Mouse (Mus musculus): ENCODE data around the gene Dusp22. TPM values are rescaled to one million over a fixed set of nuclear protein-coding genes. Genes with fewer than 3 reads are reported as not detected.

Dusp22 gene
- polyA plus RNA-seq, 1 experiment from 2014 or later: 27.1 TPM

DNA sequence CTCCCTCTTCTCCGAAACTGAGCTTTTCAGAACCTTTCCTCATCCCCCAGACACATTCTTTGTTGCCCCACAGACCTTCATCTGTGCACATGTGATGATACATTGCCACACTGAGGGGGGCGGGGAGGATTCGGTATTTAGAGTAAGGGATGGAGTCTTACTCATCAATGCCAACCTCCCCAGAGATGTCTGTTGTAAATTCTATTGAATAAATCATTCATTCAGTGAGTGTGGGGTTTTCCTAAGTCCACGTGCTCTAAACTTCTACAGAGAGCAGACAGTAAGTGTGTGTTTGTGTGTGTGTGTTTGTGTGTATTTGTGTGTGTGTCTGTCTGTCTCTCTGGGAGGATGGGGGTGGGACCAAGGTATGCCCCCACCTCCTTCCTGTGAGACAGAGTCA, 67.1 kb downstream of the Dusp22 start:
- Histone ChIP-seq H3K4me2 (no peak overlapping the region), H3K4me3 (ENCODE audit: low read depth, low read length) (no peak overlapping the region), H3K27me3 (ENCODE audit: insufficient read depth, low read length) (no peaks in the 10 kb centered on the region), H3K27ac (ENCODE audit: low read depth) (no peak overlapping the region), H3K36me3 (ENCODE audit: insufficient read depth) (no peaks in the 10 kb centered on the region), H3K9me3 (ENCODE audit: low read depth, low read length) (no peaks in the 10 kb centered on the region), H3K9ac (no peak overlapping the region), H3K4me1 (ENCODE audit: insufficient read depth) (no peaks in the 10 kb centered on the region; the same call in 1 of the 2 replicates)
- 84% methylated on average over 4 of the region's 4 CpGs for WGBS
- ATAC-seq (ENCODE audit: insufficient read depth) (no peak), DNase-seq (no peak)
- TF ChIP-seq CTCF (IDR thresholded peaks at IDR 0.05; ENCODE audit: low read depth): no peak

DNA sequence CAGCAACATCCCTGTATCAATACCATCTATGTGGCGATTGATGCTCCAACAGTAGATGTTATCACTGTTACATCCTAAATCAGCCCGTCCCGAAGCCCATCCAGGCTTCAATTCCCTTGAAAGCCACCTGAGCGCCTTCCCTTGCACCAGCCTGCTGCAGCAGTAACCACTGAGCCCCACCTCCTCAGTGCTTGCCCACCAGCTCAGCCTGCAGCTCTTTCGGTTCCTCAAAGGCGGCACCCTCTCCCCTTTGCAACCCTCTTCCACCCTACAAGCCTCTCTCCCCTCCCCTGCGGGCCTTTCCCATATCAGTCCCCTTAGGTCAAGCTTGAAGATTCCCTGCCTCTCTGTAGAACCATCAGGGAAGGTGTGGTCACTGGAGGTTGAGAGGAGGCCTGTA, 68.4 kb downstream of the Dusp22 start:
- no peak for DNase-seq
- no peaks in the 10 kb centered on the region for H3K36me3 ChIP-seq (ENCODE audit: insufficient read depth)
- no peaks in the 10 kb centered on the region for H3K9me3 ChIP-seq (ENCODE audit: low read depth, low read length)
- H3K27me3 ChIP-seq (ENCODE audit: insufficient read depth, low read length): no peaks in the 10 kb centered on the region
- no peak overlapping the region for H3K4me3 ChIP-seq (ENCODE audit: low read depth, low read length)
- no peak overlapping the region for H3K9ac ChIP-seq
- no peaks in the 10 kb centered on the region for H3K4me1 ChIP-seq (ENCODE audit: insufficient read depth)
- H3K4me2 ChIP-seq: no peak overlapping the region
- ATAC-seq (ENCODE audit: insufficient read depth): no peak
- no peak overlapping the region for H3K27ac ChIP-seq (ENCODE audit: low read depth)
- TF ChIP-seq CTCF (IDR thresholded peaks at IDR 0.05; ENCODE audit: low read depth): no peak
- WGBS: 91% methylated on average over 7 of the region's 7 CpGs

DNA sequence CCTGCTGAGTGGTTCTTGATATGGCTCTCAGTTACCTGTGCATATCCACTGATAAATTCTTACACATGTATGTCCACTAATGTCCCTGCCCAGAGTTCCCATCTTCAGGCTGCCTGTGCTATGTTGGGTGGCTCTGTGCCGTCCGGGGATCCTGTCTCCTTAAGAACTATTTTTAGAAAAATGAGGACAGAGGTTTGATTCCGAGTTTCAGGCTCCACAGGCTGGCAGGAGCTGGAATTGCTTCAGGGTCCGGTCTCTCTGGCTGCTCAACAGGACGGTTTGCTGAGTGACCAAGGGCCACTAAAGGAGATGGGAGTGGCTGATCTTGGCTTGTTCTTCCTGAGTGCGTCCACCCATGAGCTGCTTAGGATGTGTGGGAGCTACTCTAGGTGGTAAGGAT, 69.4 kb downstream of the Dusp22 start:
- WGBS: 24% methylated on average over 6 of the region's 6 CpGs
- Histone ChIP-seq H3K4me2 (no peak overlapping the region), H3K9ac (no peak overlapping the region), H3K36me3 (ENCODE audit: insufficient read depth) (no peaks in the 10 kb centered on the region), H3K9me3 (ENCODE audit: low read depth, low read length) (no peaks in the 10 kb centered on the region), H3K4me3 (ENCODE audit: low read depth, low read length) (no peak overlapping the region), H3K4me1 (ENCODE audit: insufficient read depth) (no peaks in the 10 kb centered on the region), H3K27me3 (ENCODE audit: insufficient read depth, low read length) (no peaks in the 10 kb centered on the region), H3K27ac (ENCODE audit: low read depth) (no peak overlapping the region)
- TF ChIP-seq CTCF (IDR thresholded peaks at IDR 0.05; ENCODE audit: low read depth): peak; percentile 28
- ATAC-seq (ENCODE audit: insufficient read depth): no peak
- peak; percentile 32 for DNase-seq

DNA sequence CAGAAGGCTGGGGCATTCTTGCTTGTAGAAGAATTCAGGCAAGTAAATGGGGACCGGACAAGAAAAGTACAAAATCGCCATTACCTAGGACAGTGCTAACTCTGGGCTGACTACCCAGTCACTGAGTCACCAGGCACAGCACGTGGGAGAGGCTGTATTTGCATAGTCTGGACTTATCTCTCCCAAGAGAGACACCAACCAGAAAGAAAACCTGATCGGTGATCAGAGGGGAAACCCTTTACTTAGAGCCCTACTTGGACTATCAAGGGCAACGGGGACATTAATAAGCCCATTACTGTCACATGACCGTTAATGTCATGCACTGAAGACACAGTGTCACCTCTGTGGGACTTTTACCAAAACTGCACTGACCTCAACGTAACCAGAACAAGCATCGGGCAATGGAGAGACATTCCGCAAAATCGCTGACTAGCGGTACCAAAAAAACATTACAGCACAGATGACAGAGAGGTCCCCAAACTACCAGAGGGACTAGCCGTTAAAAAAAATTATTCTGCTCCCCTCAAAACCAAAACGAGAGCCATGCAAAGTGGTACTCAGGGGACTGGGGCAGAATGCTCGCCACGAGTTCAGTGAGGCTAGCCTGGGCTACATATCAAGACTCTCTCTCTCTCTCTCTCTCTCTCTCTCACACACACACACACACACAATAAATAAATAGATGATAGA, 70.5 kb downstream of the Dusp22 start:
- no peak overlapping the region for H3K4me3 ChIP-seq (ENCODE audit: low read depth, low read length)
- H3K36me3 ChIP-seq (ENCODE audit: insufficient read depth): no peaks in the 10 kb centered on the region
- no peak for TF ChIP-seq CTCF (IDR thresholded peaks at IDR 0.05; ENCODE audit: low read depth)
- no peak overlapping the region for H3K27ac ChIP-seq (ENCODE audit: low read depth)
- 79% methylated on average over 15 of the region's 15 CpGs for WGBS
- H3K27me3 ChIP-seq (ENCODE audit: insufficient read depth, low read length): no peaks in the 10 kb centered on the region
- H3K4me1 ChIP-seq (ENCODE audit: insufficient read depth): no peaks in the 10 kb centered on the region
- no peak overlapping the region for H3K4me2 ChIP-seq
- ATAC-seq (ENCODE audit: insufficient read depth): no peak
- no peak for DNase-seq
- no peaks in the 10 kb centered on the region for H3K9me3 ChIP-seq (ENCODE audit: low read depth, low read length)
- H3K9ac ChIP-seq: no peak overlapping the region

DNA sequence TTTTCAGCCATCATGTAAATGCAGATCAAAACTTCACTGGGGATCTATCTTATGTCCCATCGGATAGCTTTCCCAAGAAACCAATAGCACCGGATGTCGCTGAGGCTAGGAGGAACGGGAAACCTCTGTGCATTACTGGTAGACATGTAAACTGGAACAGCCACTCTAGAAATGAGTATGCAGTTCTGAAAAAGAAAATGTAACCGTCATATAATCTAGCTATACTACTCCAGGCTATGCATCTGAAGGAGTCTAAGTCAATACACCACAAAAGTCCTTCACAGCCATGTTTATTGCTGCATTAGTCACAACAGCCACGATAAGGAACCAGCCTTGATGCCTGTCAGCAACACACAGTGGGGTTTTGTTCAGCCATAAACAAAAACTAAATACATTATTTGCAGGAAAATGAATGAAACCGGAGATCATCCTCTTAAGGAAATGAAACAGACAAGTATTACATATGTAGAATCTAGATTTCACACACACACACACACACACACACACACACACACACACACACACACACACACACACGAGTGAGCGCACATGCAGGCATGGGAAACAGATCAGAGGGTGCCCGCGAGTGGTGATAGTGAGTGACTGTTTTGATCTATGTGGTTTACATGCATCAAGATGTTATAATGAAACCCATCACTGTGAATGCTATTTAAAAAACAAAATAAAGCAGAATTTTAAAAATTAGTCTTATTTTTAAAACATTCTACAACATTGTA, 73.1 kb downstream of the Dusp22 start:
- ATAC-seq (ENCODE audit: insufficient read depth) (no peak), DNase-seq (no peak)
- Histone ChIP-seq H3K27me3 (ENCODE audit: insufficient read depth, low read length) (no peaks in the 10 kb centered on the region), H3K9me3 (ENCODE audit: low read depth, low read length) (no peaks in the 10 kb centered on the region), H3K4me3 (ENCODE audit: low read depth, low read length) (no peak overlapping the region), H3K4me2 (no peak overlapping the region), H3K36me3 (ENCODE audit: insufficient read depth) (no peaks in the 10 kb centered on the region), H3K9ac (no peak overlapping the region), H3K27ac (ENCODE audit: low read depth) (no peak overlapping the region), H3K4me1 (ENCODE audit: insufficient read depth) (no peaks in the 10 kb centered on the region)
- 80% methylated on average over 11 of the region's 11 CpGs for WGBS
- no peak for TF ChIP-seq CTCF (IDR thresholded peaks at IDR 0.05; ENCODE audit: low read depth)

DNA sequence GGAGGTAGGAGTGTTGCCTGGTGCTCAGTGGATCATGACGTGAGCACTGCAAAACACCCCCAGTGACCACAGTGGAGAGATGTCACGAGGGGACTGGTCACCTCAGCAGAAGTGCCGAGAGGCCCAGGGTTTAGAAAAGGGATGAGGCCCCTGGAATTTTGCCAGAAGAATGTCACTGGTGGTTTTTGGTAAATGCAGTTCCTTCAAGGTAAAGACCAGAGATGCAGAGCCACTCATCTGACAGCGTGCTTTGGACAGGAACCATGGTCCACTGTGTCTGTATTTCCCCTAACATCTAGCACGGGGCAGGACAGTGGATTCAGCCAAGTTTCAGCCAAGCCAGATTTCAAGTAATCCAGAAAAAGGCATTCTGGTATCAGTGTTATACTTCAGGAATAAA, 76.9 kb downstream of the Dusp22 start:
- Histone ChIP-seq H3K4me2 (no peak overlapping the region), H3K4me1 (ENCODE audit: insufficient read depth) (no peaks in the 10 kb centered on the region), H3K9ac (no peak overlapping the region), H3K9me3 (ENCODE audit: low read depth, low read length) (no peaks in the 10 kb centered on the region), H3K27ac (ENCODE audit: low read depth) (no peak overlapping the region), H3K27me3 (ENCODE audit: insufficient read depth, low read length) (no peaks in the 10 kb centered on the region), H3K4me3 (ENCODE audit: low read depth, low read length) (no peak overlapping the region), H3K36me3 (ENCODE audit: insufficient read depth) (no peaks in the 10 kb centered on the region)
- ATAC-seq (ENCODE audit: insufficient read depth): no peak
- TF ChIP-seq CTCF (IDR thresholded peaks at IDR 0.05; ENCODE audit: low read depth): no peak
- DNase-seq: no peak
- 62% methylated on average over 5 of the region's 5 CpGs for WGBS

- H3K9me3 ChIP-seq (ENCODE audit: low read depth, low read length): no peaks in the 10 kb centered on the region
- TF ChIP-seq CTCF (IDR thresholded peaks at IDR 0.05; ENCODE audit: low read depth): no peak
Observed at GRCm38 (mm10) chr13:30737257-30737656, 77.5 kb downstream of the Dusp22 start.

More at GRCm38 (mm10) chr13:30737257-30737656, 77.5 kb downstream of the Dusp22 start:
- Histone ChIP-seq H3K27me3 (ENCODE audit: insufficient read depth, low read length) (no peaks in the 10 kb centered on the region), H3K4me1 (ENCODE audit: insufficient read depth) (no peaks in the 10 kb centered on the region), H3K27ac (ENCODE audit: low read depth) (no peak overlapping the region), H3K4me2 (no peak overlapping the region), H3K36me3 (ENCODE audit: insufficient read depth) (no peaks in the 10 kb centered on the region), H3K9ac (no peak overlapping the region), H3K4me3 (ENCODE audit: low read depth, low read length) (no peak overlapping the region)
- no peak for DNase-seq
- WGBS: 76% methylated on average over 2 of the region's 2 CpGs
- no peak for ATAC-seq (ENCODE audit: insufficient read depth)

Data from lung, embryonic 14.5 days (tissue).